Mouse (Mus musculus) embryonic facial prominence, embryonic 10.5 days (tissue): ENCODE results near the gene Slc2a13. TPM values are rescaled to one million over a fixed set of nuclear protein-coding genes. Genes with fewer than 3 reads are reported as not detected.

ENCODE experiments used
- DNase-seq: peaks from one replicate; pipeline ENCODE4 v3.0.0-alpha.2; 2017; ENCODE audit warnings: low spot score
- H3K27ac ChIP-seq: fragments of 300-500 bp; sonication (generic); replicated peaks from 2 replicates; pipeline ENCODE4 v1.5.1; 2016; ENCODE audit warnings: mild to moderate bottlenecking
- H3K27me3 ChIP-seq: fragments of 300-500 bp; sonication (generic); replicated peaks from 2 replicates; pipeline ENCODE4 v1.6.1; 2016; ENCODE audit warnings: low read depth, mild to moderate bottlenecking; ENCODE audit not compliant: poor library complexity, severe bottlenecking
- H3K36me3 ChIP-seq: fragments of 300-500 bp; sonication (generic); replicated peaks from 2 replicates; pipeline ENCODE4 v1.6.1; 2016; ENCODE audit warnings: mild to moderate bottlenecking, moderate library complexity
- H3K4me1 ChIP-seq: fragments of 300-500 bp; sonication (generic); 2 replicates; pipeline ENCODE4 v1.6.1; 2016
- H3K4me3 ChIP-seq: fragments of 300-500 bp; sonication (generic); 2 replicates; pipeline ENCODE4 v1.5.1; 2016; ENCODE audit warnings: mild to moderate bottlenecking, moderate library complexity
- H3K9me3 ChIP-seq: fragments of 300-500 bp; sonication (generic); 2 replicates; pipeline ENCODE4 v1.6.1; 2016; ENCODE audit warnings: mild to moderate bottlenecking
- WGBS: fragments of 180-500 bp; shearing (Covaris S2); methylation state at CpG from one replicate; pipeline ENCODE4 v1.1.7; 2016; 5-methylcytosine and 5-hydroxymethylcytosine counted together
- polyA plus RNA-seq: library from polyadenylated mRNA; unstranded; fragments of >200 nt; fragmentation: Nextera tagmentation; extraction: Ambion mirVana; gene quantifications from 2 replicates; pipeline ENCODE4 v1.2.1, GENCODE M21; 2016

The Slc2a13 gene
- polyA plus RNA-seq, 1 experiment from 2014 or later: 0.50 TPM

DNA sequence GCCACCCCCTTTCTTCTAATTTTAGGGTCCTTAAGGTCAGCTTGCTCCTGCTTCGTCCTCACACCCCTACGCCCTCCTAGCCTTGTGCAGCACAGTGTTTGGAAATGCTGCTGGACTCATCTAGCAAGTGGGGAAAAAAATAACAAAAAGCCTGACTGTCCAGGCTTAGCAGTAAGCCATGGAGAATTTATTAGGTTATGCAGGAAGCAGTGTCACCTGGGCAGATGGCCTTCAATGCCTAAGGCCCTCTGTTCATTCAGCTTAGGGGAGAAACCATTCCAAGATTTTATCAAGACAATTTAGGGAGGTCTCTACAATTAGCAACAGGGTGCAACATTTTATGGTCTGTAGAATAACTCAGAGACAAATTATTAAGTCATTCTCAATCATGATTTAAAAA, 212.6 kb downstream of the Slc2a13 start:
- Histone ChIP-seq H3K27me3 (no peaks in the 10 kb centered on the region), H3K27ac (no peak overlapping the region), H3K9me3 (no peaks in the 10 kb centered on the region), H3K4me1 (no peaks in the 10 kb centered on the region), H3K36me3 (no peaks in the 10 kb centered on the region), H3K4me3 (no peak overlapping the region)
- no peak for DNase-seq
- 70% methylated on average over 2 of the region's 2 CpGs for WGBS

DNA sequence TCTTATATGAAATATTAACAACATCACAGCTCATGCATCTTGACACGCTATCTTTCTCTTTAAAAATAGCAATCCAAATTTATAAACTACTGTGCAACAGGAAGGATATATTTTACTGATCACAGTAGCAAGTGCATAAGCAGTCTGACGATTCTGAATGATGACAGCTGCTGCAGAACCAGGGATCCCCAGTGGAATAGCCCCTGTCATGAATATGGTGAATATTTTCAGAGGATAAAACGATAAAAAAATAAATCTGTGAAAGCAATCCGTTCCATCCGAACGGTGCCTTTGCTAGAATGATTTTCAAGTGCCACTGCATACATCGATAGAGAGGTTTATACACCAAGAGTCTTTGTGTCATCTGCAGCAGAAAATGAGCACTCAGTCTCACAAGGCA, 222.1 kb downstream of the Slc2a13 start:
- 88% methylated on average over 7 of the region's 7 CpGs for WGBS
- no peak overlapping the region for H3K27ac ChIP-seq
- DNase-seq: no peak

DNA sequence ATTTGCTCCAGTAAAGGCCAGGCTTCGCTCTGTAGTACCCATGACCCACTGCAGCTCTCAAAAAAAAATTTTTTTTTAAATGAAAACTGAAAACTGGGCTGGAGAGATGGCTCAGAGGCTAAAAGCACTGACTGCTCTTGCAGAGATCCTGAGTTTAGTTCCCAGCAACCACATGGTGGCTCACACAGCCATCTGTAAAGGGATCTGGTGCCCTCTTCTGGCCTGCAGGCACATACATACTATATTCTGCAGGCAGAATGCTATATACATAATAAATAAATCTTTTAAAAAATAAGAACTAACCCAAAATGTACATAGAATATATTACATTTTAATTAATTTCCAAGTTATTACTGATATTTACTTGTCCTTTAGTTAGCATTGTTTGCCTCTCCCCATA, 234.7 kb downstream of the Slc2a13 start:
- no peak overlapping the region for H3K27ac ChIP-seq
- H3K9me3 ChIP-seq: no peaks in the 10 kb centered on the region
- no peak for DNase-seq
- no peaks in the 10 kb centered on the region for H3K27me3 ChIP-seq
- no peaks in the 10 kb centered on the region for H3K4me1 ChIP-seq
- no peaks in the 10 kb centered on the region for H3K36me3 ChIP-seq
- 79% methylated on average over 1 of the region's 1 CpGs for WGBS
- H3K4me3 ChIP-seq: no peak overlapping the region

More for the DNA sequence above, 222.1 kb downstream of the Slc2a13 start:
- Histone ChIP-seq H3K4me1 (no peaks in the 10 kb centered on the region), H3K27me3 (no peaks in the 10 kb centered on the region), H3K9me3 (no peaks in the 10 kb centered on the region), H3K36me3 (no peaks in the 10 kb centered on the region), H3K4me3 (no peak overlapping the region)

DNA sequence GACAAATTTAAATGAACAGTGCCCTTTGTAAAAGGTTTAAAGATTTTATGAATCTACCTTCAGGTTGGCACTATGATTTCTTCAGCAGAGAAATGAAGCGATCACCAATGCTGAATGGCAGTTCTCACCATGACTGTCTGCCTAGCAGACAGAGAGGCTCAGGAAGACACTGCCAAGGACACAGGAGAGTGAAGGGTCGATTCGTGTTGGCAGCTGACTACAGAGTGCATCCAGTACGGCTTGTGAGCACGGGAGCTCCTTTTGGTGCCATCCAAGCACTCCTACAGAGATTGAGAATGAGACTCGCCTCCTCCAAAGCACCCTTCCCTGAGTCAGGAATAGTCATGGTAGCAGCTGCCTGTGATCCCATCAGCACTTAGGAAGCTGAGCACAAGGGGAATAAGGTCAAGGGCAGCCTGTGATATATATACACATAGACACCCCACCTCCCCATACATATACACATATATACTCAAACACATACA, 238.6 kb downstream of the Slc2a13 start:
- no peak for DNase-seq
- WGBS: 86% methylated on average over 6 of the region's 6 CpGs
- H3K36me3 ChIP-seq: no peaks in the 10 kb centered on the region

DNA sequence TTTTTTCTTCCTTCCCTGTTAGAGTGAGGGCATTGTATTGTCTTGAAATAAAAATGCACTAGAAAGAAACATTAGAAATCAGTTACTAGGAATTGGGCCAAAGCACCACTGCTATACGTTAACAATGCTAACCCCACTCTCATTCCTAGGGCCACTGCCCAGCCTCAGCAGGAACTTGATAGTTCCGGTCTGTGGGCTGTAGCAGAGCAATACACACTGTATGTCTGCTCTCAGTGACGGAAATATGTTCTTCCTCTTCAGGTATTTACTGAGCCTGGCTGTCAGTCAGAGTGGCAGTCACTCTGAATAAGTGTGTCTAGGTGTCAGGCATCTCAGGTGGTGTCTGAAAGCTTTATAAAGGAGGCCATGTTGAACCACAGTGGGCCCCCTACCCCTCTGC, 245.3 kb downstream of the Slc2a13 start:
- no peaks in the 10 kb centered on the region for H3K9me3 ChIP-seq
- 71% methylated on average over 3 of the region's 3 CpGs for WGBS
- no peak for DNase-seq
- H3K36me3 ChIP-seq: no peaks in the 10 kb centered on the region
- no peaks in the 10 kb centered on the region for H3K27me3 ChIP-seq
- H3K27ac ChIP-seq: no peak overlapping the region
- H3K4me3 ChIP-seq: no peak overlapping the region
- H3K4me1 ChIP-seq: peaks cover 18% of the 10 kb centered on the region

More for the DNA sequence above, 238.6 kb downstream of the Slc2a13 start:
- Histone ChIP-seq H3K4me3 (no peak overlapping the region), H3K27me3 (no peaks in the 10 kb centered on the region), H3K27ac (no peak overlapping the region), H3K4me1 (no peaks in the 10 kb centered on the region), H3K9me3 (no peaks in the 10 kb centered on the region)

DNA sequence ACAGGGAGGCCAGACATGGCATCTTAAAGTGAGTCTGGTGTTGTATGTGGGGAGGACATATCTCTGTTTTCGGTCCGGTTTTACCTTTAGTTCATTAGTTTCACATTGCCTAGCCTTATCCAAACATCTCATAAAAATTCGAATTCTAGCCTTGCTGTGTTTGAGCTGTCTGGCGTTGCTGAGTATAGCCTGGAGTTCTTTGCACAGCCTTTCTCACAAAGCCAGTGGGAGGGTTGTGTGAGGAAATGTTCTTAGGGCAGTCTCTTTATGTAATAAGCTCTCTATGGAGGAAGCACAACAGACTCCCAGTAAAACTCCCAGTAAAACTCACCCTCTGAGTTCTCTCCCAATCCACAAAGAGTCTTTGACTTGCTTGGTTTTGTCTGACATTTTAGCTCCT, 246.0 kb downstream of the Slc2a13 start:
- Histone ChIP-seq H3K27me3 (no peaks in the 10 kb centered on the region), H3K9me3 (no peaks in the 10 kb centered on the region), H3K27ac (no peak overlapping the region), H3K4me3 (no peak overlapping the region), H3K36me3 (no peaks in the 10 kb centered on the region), H3K4me1 (peaks cover 18% of the 10 kb centered on the region)
- no peak for DNase-seq
- 82% methylated on average over 4 of the region's 4 CpGs for WGBS

DNA sequence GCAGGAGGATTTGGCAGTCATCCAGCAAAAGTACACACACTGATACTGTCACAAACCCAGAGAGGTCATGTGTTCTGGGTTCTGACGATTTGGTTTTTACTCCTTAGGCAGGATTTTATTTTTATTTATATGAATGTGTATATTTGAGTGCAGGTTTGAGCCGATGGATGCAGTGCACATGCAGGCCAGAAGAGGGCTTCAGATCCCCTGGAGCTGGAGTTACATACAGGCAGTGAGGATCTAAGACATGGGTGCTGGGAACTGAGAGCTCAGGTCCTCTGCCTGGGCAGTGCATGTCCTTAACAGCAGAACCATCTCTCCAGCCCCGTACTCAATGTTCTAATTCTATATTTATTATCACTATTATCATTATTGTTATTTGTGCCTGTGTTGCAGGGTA, 253.7 kb downstream of the Slc2a13 start:
- Histone ChIP-seq H3K36me3 (no peaks in the 10 kb centered on the region), H3K9me3 (no peaks in the 10 kb centered on the region), H3K4me1 (peaks cover 2% of the 10 kb centered on the region; the same call in 1 of the 2 replicates), H3K27ac (no peak overlapping the region), H3K4me3 (no peak overlapping the region), H3K27me3 (no peaks in the 10 kb centered on the region)
- 68% methylated on average over 3 of the region's 3 CpGs for WGBS
- DNase-seq: peak; percentile 18

DNA sequence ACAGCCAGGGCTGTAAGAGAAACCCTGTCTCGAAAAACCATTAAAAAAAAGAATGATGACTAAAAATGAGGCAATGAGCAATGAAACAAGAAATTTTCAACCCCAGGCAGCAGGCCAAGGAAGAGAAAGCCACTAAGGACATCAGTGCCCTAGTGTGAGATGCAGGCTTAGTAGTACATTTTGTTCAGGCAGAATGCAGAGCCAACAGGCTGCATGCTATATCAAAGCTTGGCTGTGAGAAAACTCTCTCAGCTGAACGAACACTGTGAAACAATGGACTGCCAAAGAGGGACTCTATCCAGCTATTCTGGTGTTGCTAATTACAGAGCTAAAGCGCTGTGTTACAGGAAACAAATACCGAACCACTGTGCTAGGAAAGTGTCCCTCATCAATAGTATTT, 256.1 kb downstream of the Slc2a13 start:
- Histone ChIP-seq H3K4me3 (no peak overlapping the region), H3K4me1 (no peaks in the 10 kb centered on the region), H3K36me3 (no peaks in the 10 kb centered on the region), H3K9me3 (no peaks in the 10 kb centered on the region), H3K27me3 (no peaks in the 10 kb centered on the region), H3K27ac (no peak overlapping the region)
- DNase-seq: no peak
- WGBS: 80% methylated on average over 4 of the region's 4 CpGs

DNA sequence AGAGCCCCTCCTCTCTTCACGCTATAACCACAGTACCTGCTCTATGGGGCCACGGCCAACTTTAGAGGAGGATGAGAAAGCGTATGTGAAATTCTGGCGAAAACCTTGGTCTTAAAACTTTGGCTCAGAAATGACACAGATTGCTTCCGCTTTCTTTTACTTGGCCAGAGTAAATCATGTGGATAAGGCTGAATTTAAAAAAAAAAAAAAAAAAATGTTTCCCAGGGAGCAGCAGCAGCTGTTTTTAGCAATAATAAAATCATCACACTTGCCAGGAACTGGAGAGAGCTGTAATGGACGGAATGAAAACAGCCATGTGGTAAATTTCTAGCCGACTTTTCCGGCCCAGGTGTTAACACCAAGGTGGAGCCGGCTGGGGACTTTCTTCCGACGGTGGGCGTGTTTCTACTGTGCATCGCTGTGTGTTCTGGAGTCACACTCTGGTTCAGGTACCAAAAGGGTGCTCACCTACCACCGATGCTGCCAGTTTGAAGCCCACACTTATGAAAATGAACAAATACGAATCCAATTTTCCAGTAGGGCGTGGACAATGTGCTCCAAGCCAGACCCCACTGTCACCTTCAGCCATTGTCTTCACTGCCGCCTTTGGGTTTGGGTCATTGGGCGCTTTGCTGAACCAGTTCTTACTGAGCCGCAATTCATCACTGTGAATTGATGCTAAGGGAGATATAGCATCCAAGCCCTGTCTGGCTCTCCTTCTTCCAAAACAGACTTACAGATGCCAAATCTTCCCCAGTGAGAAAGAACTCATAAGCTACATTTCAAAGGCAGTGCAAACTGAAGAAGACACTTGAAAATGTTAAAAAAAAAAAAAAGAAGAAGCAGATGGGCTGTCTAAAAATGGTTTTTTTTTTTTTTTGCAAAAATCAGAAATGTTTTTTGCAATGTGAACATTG, 258.4 kb downstream of the Slc2a13 start:
- Histone ChIP-seq H3K36me3 (no peaks in the 10 kb centered on the region), H3K27me3 (no peaks in the 10 kb centered on the region)

DNA sequence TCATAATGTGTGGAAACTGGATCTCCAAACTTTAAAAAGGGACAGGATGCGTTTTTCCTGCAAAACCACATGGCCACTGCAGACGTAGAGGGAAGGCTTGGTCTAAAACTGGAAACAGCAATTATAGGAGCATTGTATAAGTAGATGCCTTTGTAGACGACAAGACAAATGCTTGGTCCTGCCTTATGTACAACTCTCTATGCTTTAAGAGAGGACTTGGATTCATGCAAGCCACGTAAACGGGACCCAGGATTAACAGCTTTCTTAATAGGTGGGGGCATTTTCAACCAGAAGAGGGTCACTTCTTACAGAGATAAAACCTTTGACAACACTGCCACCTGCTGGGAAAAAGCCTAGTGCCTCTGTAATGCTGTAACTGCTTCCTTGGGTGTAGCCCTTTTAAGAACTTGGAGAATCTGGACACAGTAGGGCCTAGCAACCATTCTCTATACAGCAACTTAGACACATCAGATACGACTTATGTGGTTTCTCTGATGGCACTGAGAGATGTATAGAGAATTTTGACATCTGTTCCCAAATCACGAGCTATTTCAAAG, 268.7 kb downstream of the Slc2a13 start:
- DNase-seq: peak; percentile 58
- H3K9me3 ChIP-seq: no peaks in the 10 kb centered on the region
- 50% methylated on average over 7 of the region's 7 CpGs for WGBS
- no peaks in the 10 kb centered on the region for H3K4me1 ChIP-seq
- no peaks in the 10 kb centered on the region for H3K27me3 ChIP-seq
- H3K36me3 ChIP-seq: no peaks in the 10 kb centered on the region
- H3K4me3 ChIP-seq: no peak overlapping the region
- H3K27ac ChIP-seq: no peak overlapping the region

More for the DNA sequence above, 258.4 kb downstream of the Slc2a13 start:
- Histone ChIP-seq H3K27ac (no peak overlapping the region), H3K4me1 (no peaks in the 10 kb centered on the region), H3K4me3 (no peak overlapping the region), H3K9me3 (no peaks in the 10 kb centered on the region)
- DNase-seq: no peak
- 89% methylated on average over 19 of the region's 19 CpGs for WGBS

DNA sequence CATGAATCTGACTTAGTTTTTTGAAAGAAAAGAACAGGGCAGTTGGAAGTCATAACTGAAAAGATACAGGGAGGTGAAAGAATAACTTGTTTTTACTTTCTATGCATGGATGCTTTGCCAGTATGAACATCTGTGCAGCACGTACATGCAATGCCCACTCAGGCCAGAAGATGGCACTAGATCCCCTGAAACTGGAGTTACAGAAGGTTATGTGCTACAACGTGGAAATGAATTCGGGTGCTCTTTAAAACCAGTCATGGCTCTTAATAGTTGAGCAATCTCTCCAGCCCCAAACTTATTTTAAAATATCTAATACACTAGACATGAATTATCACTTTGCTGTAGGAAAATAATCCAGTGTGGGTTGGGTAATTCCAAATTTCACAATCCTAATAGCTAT, 271.7 kb downstream of the Slc2a13 start:
- Histone ChIP-seq H3K4me3 (no peak overlapping the region), H3K4me1 (no peaks in the 10 kb centered on the region), H3K27ac (no peak overlapping the region), H3K36me3 (no peaks in the 10 kb centered on the region), H3K27me3 (no peaks in the 10 kb centered on the region), H3K9me3 (no peaks in the 10 kb centered on the region)
- DNase-seq: peak; percentile 84
- WGBS: 16% methylated on average over 3 of the region's 3 CpGs

DNA sequence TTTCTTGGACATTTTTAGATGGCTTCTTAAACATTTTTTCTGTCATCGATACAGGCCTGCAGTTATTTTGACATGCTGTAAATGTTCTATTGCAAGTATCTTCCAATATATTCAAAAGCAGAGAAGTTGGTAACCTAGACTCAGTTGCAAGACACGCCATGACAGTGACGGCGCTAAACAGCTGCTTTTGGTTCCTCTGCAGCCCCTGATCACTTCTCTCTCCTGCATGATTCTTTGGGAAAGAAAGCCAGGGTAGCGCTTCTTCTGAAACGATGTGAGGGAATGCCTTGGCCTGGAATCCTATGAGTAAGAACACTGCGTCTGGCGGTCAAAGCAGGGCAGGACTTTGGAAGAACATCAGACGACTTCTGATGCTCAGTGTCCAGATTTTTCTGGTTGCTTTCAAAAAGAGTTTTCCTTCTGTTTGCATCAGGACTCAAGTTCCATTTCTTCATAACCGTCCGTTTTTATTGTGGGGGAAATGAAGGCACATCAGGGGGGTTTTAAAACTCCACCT, 273.7 kb downstream of the Slc2a13 start:
- H3K36me3 ChIP-seq: no peaks in the 10 kb centered on the region
- H3K4me1 ChIP-seq: no peaks in the 10 kb centered on the region
- DNase-seq: no peak
- H3K27me3 ChIP-seq: no peaks in the 10 kb centered on the region
- no peak overlapping the region for H3K4me3 ChIP-seq
- H3K27ac ChIP-seq: no peak overlapping the region
- 88% methylated on average over 11 of the region's 11 CpGs for WGBS
- H3K9me3 ChIP-seq: no peaks in the 10 kb centered on the region

DNA sequence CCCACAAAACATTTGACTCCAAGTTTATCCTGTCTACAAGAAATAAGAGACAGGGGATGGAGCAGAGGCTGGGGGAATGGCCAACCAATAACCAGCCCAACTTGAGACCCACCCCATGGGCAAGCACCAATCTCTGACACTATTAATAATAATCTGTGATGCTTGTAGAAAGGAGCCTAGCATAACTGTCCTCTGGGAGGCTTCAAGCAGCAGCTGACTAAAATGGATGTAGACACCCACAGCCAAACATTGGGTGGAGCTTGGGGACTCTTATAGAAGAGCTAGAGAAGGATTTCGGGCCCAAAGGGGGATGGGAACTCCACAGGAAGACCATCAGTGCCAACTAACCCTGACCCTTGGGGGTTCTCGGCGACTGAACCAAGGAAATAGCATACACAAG, 289.6 kb downstream of the Slc2a13 start:
- WGBS: 94% methylated on average over 3 of the region's 3 CpGs
- H3K36me3 ChIP-seq: no peaks in the 10 kb centered on the region

More for the DNA sequence above, 289.6 kb downstream of the Slc2a13 start:
- Histone ChIP-seq H3K4me1 (no peaks in the 10 kb centered on the region), H3K27ac (no peak overlapping the region), H3K4me3 (no peak overlapping the region), H3K27me3 (no peaks in the 10 kb centered on the region), H3K9me3 (peaks cover 12% of the 10 kb centered on the region; the same call in 1 of the 2 replicates)
- DNase-seq: no peak
